Mouse (Mus musculus) forebrain, embryonic 16.5 days (tissue): Measurements from ENCODE around the gene Gm8453. TPM values are rescaled to one million over a fixed set of nuclear protein-coding genes. Genes with fewer than 3 reads are reported as not detected.
"Not testable (repeated sequence)": the region's sequence is repeated elsewhere in the genome, so short reads cannot be mapped to it uniquely, and the experiment has no call there.

ENCODE experiments used
- ATAC-seq: fragments of 200-750 bp; cut with Nextera tagmentation; 2 replicates; pipeline ENCODE4 v1.8.0; 2017; ENCODE audit warnings: mild to moderate bottlenecking, moderate library complexity
- H3K27ac ChIP-seq: fragments of 300-500 bp; sonication (generic); 2 replicates; pipeline ENCODE4 v1.5.1; 2014; ENCODE audit warnings: low read length, control low read depth
- H3K27me3 ChIP-seq: fragments of 300-500 bp; sonication (generic); replicated peaks from 2 replicates; pipeline ENCODE4 v1.6.1; 2014; ENCODE audit warnings: low read length; ENCODE audit not compliant: control insufficient read depth, insufficient read depth
- H3K36me3 ChIP-seq: fragments of 300-500 bp; sonication (generic); 2 replicates; pipeline ENCODE4 v1.6.1; 2014; ENCODE audit not compliant: control insufficient read depth, insufficient read depth
- H3K4me1 ChIP-seq: fragments of 300-500 bp; sonication (generic); replicated peaks from 2 replicates; pipeline ENCODE4 v1.6.1; 2014; ENCODE audit warnings: low read length; ENCODE audit not compliant: control insufficient read depth, insufficient read depth
- H3K4me2 ChIP-seq: fragments of 300-500 bp; sonication (generic); 2 replicates; pipeline ENCODE4 v1.6.1; 2014; ENCODE audit warnings: mild to moderate bottlenecking, low read length, control low read depth
- H3K4me3 ChIP-seq: fragments of 300-500 bp; sonication (generic); replicated peaks from 2 replicates; pipeline ENCODE4 v1.5.1; 2014; ENCODE audit warnings: mild to moderate bottlenecking, low read length, control low read depth
- H3K9ac ChIP-seq: fragments of 300-500 bp; sonication (generic); replicated peaks from 2 replicates; pipeline ENCODE4 v1.6.1; 2014; ENCODE audit warnings: low read depth, low read length, control low read depth
- H3K9me3 ChIP-seq: fragments of 300-500 bp; sonication (generic); 2 replicates; pipeline ENCODE4 v1.6.1; 2016; ENCODE audit warnings: low read length; ENCODE audit not compliant: control insufficient read depth
- WGBS: fragments of 180-500 bp; shearing (Covaris S2); extraction: QIAGEN DNeasy Blood & Tissue Kit; methylation state at CpG from one replicate; pipeline ENCODE4 v1.1.7; 2014; 5-methylcytosine and 5-hydroxymethylcytosine counted together
- polyA plus RNA-seq: library from polyadenylated mRNA; unstranded; fragments of >200 nt; fragmentation: Nextera tagmentation; extraction: Ambion mirVana; gene quantifications from 2 replicates; pipeline ENCODE4 v1.2.1, GENCODE M21; 2015

The Gm8453 gene
- polyA plus RNA-seq = not detected in 2 replicates

- H3K4me2 ChIP-seq = not testable (repeated sequence)
These were observed at the start of gene Gm8453 for GRCm38 (mm10) chr7:22229384-22229783. Gm8453 (minus strand) TSS chr7:22229484.

GRCm38 (mm10) chr7:22201164-22201563 is 28.1 kb downstream of the Gm8453 start, which contains the start of gene Gm8653:
Gm8653 (minus strand) TSS chr7:22201264.
- H3K36me3 ChIP-seq, H3K9ac ChIP-seq, H3K4me1 ChIP-seq, H3K27me3 ChIP-seq, H3K9me3 ChIP-seq, H3K27ac ChIP-seq, ATAC-seq, H3K4me2 ChIP-seq, H3K4me3 ChIP-seq: not testable (repeated sequence)
- WGBS = no CpG with 5 or more reads among the region's 2 CpGs

More at GRCm38 (mm10) chr7:22229384-22229783, at the start of gene Gm8453:
- not testable (repeated sequence) for H3K4me1 ChIP-seq, H3K9ac ChIP-seq, ATAC-seq, H3K27me3 ChIP-seq, H3K36me3 ChIP-seq, H3K4me3 ChIP-seq, H3K27ac ChIP-seq, H3K9me3 ChIP-seq
- WGBS = 12% methylated on average over 1 of the region's 2 CpGs

- not testable (repeated sequence) for H3K9me3 ChIP-seq, H3K4me1 ChIP-seq, H3K27me3 ChIP-seq, H3K36me3 ChIP-seq, ATAC-seq, H3K4me2 ChIP-seq, H3K9ac ChIP-seq, H3K4me3 ChIP-seq, H3K27ac ChIP-seq
- WGBS = no CpG with 5 or more reads among the region's 3 CpGs
These were observed 40.2 kb downstream of the Gm8453 start, which contains the start of gene Vmn1r143 for GRCm38 (mm10) chr7:22189077-22189476. Vmn1r143 (plus strand) TSS chr7:22189377.

Other genes starting within 250 kb of the Gm8453 start
- gene Vmn1r137, start 234.9 kb downstream of the Gm8453 start, polyA plus RNA-seq = not detected in 2 replicates
- gene Vmn1r138, start 200.6 kb downstream of the Gm8453 start, polyA plus RNA-seq = not detected in 2 replicates
- gene Gm6176, start 173.2 kb downstream of the Gm8453 start, polyA plus RNA-seq = not detected in 2 replicates
- gene Vmn1r139, start 160.4 kb downstream of the Gm8453 start, polyA plus RNA-seq = not detected in 2 replicates
- not detected in 2 replicates for gene Gm16451, start 111.2 kb downstream of the Gm8453 start, polyA plus RNA-seq
- gene Gm10666, start 94.7 kb downstream of the Gm8453 start, polyA plus RNA-seq = not detected in 2 replicates
- gene Vmn1r142, start 65.4 kb downstream of the Gm8453 start, polyA plus RNA-seq = not detected in 2 replicates
- gene Vmn1r143, start 40.1 kb downstream of the Gm8453 start, polyA plus RNA-seq = not detected in 2 replicates
- not detected in 2 replicates for gene Gm8653, start 28.2 kb downstream of the Gm8453 start, polyA plus RNA-seq
- not detected in 2 replicates for gene Gm4187, start 100.2 kb upstream of the Gm8453 start, polyA plus RNA-seq
- gene Gm8660, start 141.6 kb upstream of the Gm8453 start, polyA plus RNA-seq = not detected in 2 replicates
- gene Vmn1r148, start 184.1 kb upstream of the Gm8453 start, polyA plus RNA-seq = not detected in 2 replicates
- not detected in 2 replicates for gene Vmn1r149, start 208.7 kb upstream of the Gm8453 start, polyA plus RNA-seq
- gene Gm10665, start 234.6 kb upstream of the Gm8453 start, polyA plus RNA-seq = not detected in 2 replicates